Mouse (Mus musculus) inflammation-experienced regulatory T-cells, adult 6 months (primary cell): ENCODE results near the gene Ranbp3. TPM values are rescaled to one million over a fixed set of nuclear protein-coding genes. Genes with fewer than 3 reads are reported as not detected.

Source experiments
- ATAC-seq: one replicate; pipeline ENCODE4 v1.8.0; 2017
- polyA plus RNA-seq, 3 experiments: library from polyadenylated mRNA; unstranded; fragments of 100-300 nt; shearing (Covaris generic); gene quantifications; one replicate each; pipeline ENCODE4 v1.2.1; 2017

Gene Ranbp3
- polyA plus RNA-seq, 3 experiments from 2014 or later, result 54.4 to 59.4 (median 58.4) TPM

GRCm38 (mm10) chr17:56728117-56728516 is 55.0 kb downstream of the Ranbp3 start:
- no peak for ATAC-seq

DNA sequence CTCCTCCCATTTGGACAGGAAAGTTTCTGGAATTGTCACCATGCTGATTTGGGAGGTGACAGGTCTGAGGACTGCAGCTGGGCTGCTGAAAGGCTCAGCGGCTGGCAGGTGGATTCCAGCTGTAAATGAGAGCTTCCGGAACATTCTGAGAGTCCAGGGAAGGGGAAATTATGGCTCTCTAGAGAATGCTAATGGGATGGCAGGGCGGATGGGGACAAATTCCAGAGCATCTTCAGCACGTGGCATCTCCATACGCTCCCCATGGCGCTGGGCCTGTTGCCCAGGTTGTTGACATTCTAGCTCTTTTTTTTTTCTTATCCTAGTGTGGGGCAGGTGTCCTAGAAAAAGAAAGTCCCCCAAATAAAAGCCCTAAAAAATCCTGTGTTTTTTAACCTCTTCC is 56.1 kb downstream of the Ranbp3 start:
- no peak for ATAC-seq

- ATAC-seq, result no peak
These were observed 56.6 kb downstream of the Ranbp3 start for GRCm38 (mm10) chr17:56729656-56730055.

DNA sequence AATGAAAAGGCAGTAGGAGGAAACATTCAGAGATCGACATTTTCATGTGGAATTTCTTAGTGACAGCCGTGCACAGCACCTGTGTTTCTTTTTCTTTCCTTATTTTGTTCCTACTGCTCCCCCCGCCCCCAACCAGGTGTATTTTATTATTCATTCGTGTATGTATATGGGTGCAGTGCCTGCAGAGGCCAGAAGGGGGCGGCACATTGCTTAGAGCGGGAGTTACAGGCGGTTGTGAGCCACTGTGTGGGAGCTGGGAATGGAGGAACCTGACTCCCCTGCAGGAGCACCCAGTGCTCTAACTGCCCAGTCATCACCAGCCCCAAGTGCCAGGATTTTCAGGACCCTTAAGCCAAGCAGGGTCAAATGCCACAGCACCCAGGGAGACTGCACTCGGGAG is 63.4 kb downstream of the Ranbp3 start:
- ATAC-seq, result no peak

DNA sequence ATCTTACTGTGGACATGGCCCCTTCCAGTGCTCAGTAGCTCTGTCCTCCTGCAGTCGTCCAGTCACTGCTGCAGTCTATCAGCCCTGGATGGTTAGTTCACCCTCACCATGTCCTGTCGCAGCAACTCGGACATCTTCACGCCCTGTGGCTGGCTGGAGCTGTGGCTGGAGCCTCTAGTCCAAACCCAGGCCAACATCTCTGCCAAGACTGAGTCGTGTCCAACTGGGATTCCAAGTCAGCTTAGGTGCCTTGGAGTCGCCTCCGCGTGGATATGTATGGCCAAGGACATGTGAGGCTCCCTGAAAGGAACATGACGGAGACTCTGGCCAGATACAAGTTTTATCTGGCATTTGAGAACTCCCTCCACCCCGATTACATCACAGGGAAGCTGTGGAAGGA is 65.1 kb downstream of the Ranbp3 start:
- no peak for ATAC-seq

GRCm38 (mm10) chr17:56740118-56740787 is 67.2 kb downstream of the Ranbp3 start:
- no peak for ATAC-seq

GRCm38 (mm10) chr17:56740788-56741160 is 67.7 kb downstream of the Ranbp3 start:
- ATAC-seq, result no peak

- no peak for ATAC-seq
These were observed 71.1 kb downstream of the Ranbp3 start for GRCm38 (mm10) chr17:56744173-56744572.

DNA sequence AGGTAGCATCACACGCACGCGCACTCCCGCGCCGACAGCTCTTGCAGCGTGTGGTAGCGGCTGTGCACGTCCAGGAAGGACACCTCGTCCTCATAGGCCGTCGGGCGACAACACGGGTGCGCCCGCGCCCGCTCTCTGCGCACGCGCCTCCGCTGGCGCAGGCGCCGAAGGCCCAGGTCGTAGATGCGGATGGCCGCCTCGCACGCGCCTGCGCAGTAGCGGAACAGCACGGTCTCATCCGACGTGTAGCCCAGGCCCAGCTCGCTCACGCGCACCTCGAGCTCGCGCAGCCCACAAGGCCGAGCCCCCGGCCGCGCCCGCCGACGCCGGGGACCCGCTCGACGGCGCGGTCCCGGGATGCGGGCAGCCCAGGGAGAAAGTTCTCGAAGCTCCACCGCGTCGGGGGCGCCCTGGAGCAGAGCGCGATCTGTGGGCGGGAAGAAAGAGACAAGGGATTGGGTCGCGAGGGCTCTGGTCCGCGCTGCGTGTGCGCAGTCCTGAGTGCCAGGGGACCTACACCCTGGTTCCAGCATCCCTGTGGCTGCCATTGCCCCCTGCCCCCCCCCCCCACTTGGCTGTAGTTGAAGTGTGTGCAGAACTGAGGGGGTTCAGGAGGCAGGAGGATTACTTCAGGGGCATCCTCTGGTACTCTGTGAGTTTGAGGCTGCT is 78.4 kb downstream of the Ranbp3 start:
- ATAC-seq, result no peak

DNA sequence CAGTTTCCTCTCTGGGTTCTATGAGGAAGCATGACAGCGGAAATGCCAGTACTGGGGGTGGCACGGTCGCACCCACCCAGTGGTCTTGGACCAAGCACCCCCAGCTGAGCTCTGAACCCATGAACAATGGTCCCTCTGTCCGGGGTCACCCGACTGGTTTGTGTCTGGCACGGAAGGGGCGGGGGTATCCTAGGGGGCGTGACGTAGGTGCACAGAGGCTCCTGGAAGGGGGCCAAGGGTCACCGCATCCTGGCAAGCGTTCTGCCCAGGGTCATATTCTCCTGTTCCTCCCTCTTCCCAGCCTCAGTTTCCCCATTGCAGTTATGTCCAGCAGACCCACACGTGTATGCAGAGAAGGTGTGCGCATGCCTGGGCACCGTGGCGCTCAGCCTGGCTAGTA is 80.4 kb downstream of the Ranbp3 start:
- no peak for ATAC-seq

GRCm38 (mm10) chr17:56754271-56755185 is 81.4 kb downstream of the Ranbp3 start:
- no peak for ATAC-seq

DNA sequence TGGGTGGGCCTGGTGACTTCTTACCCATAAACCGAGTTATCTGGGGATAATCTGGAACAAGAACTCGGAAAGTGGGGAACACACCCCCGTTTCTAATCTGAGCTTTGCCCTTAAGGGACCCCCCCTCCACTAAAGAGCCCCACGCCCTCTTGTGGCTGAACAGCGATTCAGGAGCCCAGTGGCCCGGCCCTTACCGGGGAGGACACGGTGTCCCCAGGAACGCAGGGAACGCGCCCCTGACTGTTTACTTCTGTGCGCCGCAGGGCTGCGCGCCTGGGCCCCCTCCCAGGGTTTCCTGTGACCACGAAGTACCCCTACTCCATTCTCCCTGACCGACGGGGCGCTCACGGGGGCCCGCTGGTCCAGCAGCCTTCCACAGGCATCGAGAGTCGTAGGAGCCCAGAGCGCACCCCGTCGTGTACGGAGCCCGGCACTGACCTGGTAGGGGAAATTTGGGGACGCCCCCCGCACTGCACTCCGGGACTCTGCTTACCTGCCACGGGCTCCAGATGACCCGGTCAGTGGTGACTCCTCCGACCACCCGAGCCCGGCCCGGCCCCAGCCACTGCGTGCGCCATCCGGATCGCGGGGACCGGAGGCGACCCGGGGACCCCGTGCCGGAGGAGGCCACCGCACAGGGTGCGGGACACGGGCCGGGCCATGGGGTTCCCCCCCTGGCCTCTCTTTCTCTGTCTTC is 83.8 kb downstream of the Ranbp3 start:
- no peak for ATAC-seq

- ATAC-seq, result no peak
These were observed 84.5 kb downstream of the Ranbp3 start, which contains the start of gene Nrtn for GRCm38 (mm10) chr17:56757416-56758123. Gene Nrtn, minus strand, starts transcription at chr17:56757530.

- ATAC-seq, result no peak
These were observed 85.0 kb downstream of the Ranbp3 start for GRCm38 (mm10) chr17:56758132-56758531.

- ATAC-seq, result no peak
These were observed 86.2 kb downstream of the Ranbp3 start for GRCm38 (mm10) chr17:56759261-56759660.

GRCm38 (mm10) chr17:56761077-56761476 is 88.0 kb downstream of the Ranbp3 start:
- no peak for ATAC-seq

Other genes with a start within 250 kb of the Ranbp3 start
- gene Ptprs, start 196.8 kb upstream of the Ranbp3 start, polyA plus RNA-seq, result 10 to 100 TPM in 1 of 3 experiments, 1 to 10 TPM in 2; 7.2 to 10.9 (median 8.8) TPM
- gene Znrf4, start 160.9 kb upstream of the Ranbp3 start, polyA plus RNA-seq, result not detected
- gene Gm20219, start 118.9 kb upstream of the Ranbp3 start, polyA plus RNA-seq, result 1 to 10 TPM in 2 of 3 experiments, under 1 TPM in 1; 0.67 to 4.4 (median 3.5) TPM
- gene Safb2, start 88.7 kb upstream of the Ranbp3 start, polyA plus RNA-seq, result 10 to 100 TPM; 35.0 to 55.9 (median 51.8) TPM
- 10 to 100 TPM; 36.9 to 55.3 (median 39.7) TPM for gene Safb, start 88.5 kb upstream of the Ranbp3 start, polyA plus RNA-seq
- 100 to 1,000 TPM; 203 to 308 (median 286) TPM for gene 2410015M20Rik, start 63.5 kb upstream of the Ranbp3 start, polyA plus RNA-seq
- 1,000 to 10,000 TPM; 2,478 to 5,003 (median 4,913) TPM for gene Rpl36, start 59.9 kb upstream of the Ranbp3 start, polyA plus RNA-seq
- gene Lonp1, start 46.4 kb upstream of the Ranbp3 start, polyA plus RNA-seq, result 1 to 10 TPM; 7.5 to 8.1 (median 8.1) TPM
- 1 to 10 TPM in 2 of 3 experiments, under 1 TPM in 1; 0.68 to 3.9 (median 3.3) TPM for gene Catsperd, start 45.2 kb upstream of the Ranbp3 start, polyA plus RNA-seq
- gene Ndufa11, start 44.5 kb downstream of the Ranbp3 start, polyA plus RNA-seq, result 100 to 1,000 TPM; 216 to 257 (median 247) TPM
- 1 to 10 TPM; 3.1 to 7.4 (median 3.8) TPM for gene Vmac, start 44.7 kb downstream of the Ranbp3 start, polyA plus RNA-seq
- not detected for gene Nrtn, start 84.2 kb downstream of the Ranbp3 start, polyA plus RNA-seq
- gene Dus3l, start 91.5 kb downstream of the Ranbp3 start, polyA plus RNA-seq, result 10 to 100 TPM; 16.2 to 34.6 (median 34.0) TPM
- gene Prr22, start 97.0 kb downstream of the Ranbp3 start, polyA plus RNA-seq, result under 1 TPM; 0.59 to 0.79 (median 0.75) TPM
- 1 to 10 TPM in 2 of 3 experiments, under 1 TPM in 1; 0.62 to 3.3 (median 1.5) TPM for gene Rfx2, start 157.7 kb downstream of the Ranbp3 start, polyA plus RNA-seq
- gene Acsbg2, start 201.2 kb downstream of the Ranbp3 start, polyA plus RNA-seq, result not detected
- gene 1700061G19Rik, start 202.2 kb downstream of the Ranbp3 start, polyA plus RNA-seq, result under 1 TPM; 0.21 to 0.57 (median 0.28) TPM